Mouse (Mus musculus): ENCODE data around the gene Lyg2. TPM values are rescaled to one million over a fixed set of nuclear protein-coding genes. Genes with fewer than 3 reads are reported as not detected.
A peak's percentile ranks its signal among the peaks of the same experiment; 100 is the strongest.

Lyg2 gene
- polyA plus RNA-seq, 1 experiment from 2014 or later: not detected

DNA sequence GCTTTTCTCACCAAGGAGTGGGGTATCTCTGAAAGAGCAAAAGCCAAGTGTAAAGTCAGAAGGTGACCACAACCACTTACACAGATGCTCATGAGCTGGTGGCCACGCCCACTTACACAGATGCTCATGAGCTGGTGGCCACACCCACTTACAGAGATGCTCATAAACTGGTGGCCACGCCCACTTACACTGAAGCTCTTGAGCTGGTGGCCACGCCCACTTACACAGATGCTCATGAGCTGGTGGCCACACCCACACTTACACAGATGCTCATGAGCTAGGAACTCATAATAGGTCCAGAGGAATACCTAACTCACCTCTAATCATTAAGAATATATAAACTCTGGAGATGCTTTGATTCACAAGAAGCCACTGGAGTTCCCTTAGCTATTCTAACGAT is 31.8 kb downstream of the Lyg2 start:
- no peaks in the 10 kb centered on the region for H3K27me3 ChIP-seq
- no peak for ATAC-seq
- no peak for TF ChIP-seq CTCF (IDR thresholded peaks at IDR 0.05)
- in situ Hi-C loops (cut with MboI; ENCODE audit: low pct_unique_long_range_greater_than_20kb): no loop called here
- DNase-seq (ENCODE audit: low read depth, low spot score): no peak
- CTCF ChIA-PET: no interaction called here
- POLR2A ChIA-PET: no interaction called here

DNA sequence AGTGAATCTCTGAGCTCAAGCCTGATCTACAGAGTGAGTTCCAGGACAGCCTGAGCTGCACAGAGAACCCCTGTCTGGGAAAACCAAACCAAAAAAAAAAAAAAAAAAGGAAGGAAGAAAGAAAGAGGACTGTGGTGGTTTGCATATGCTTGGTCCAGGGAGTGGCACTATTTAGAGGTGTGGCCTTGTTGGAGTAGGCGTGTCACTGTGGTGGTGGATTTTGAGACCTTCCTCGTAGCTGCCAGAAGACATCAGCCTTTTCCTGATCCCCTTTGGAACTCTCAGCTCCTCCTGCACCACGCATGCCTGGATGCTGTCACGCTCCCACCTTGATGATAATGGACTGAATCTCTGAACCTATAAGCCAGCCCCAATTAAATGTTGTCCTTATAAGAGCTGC is 32.9 kb downstream of the Lyg2 start:
- DNase-seq (ENCODE audit: low read depth, low spot score) (no peak), ATAC-seq (no peak)
- in situ Hi-C loops (cut with MboI; ENCODE audit: low pct_unique_long_range_greater_than_20kb): no loop called here
- ChIA-PET POLR2A (interaction anchor here (0.7 kb wide), 1 partner anchor 101 kb away, joined by 3 read pairs; no protein-coding TSS in a partner anchor), CTCF (interaction anchor here (1.4 kb wide), 1 partner anchor 10 kb away, joined by 5 read pairs; no protein-coding TSS in a partner anchor)
- no peaks in the 10 kb centered on the region for H3K27me3 ChIP-seq
- no peak for TF ChIP-seq CTCF (IDR thresholded peaks at IDR 0.05)

DNA sequence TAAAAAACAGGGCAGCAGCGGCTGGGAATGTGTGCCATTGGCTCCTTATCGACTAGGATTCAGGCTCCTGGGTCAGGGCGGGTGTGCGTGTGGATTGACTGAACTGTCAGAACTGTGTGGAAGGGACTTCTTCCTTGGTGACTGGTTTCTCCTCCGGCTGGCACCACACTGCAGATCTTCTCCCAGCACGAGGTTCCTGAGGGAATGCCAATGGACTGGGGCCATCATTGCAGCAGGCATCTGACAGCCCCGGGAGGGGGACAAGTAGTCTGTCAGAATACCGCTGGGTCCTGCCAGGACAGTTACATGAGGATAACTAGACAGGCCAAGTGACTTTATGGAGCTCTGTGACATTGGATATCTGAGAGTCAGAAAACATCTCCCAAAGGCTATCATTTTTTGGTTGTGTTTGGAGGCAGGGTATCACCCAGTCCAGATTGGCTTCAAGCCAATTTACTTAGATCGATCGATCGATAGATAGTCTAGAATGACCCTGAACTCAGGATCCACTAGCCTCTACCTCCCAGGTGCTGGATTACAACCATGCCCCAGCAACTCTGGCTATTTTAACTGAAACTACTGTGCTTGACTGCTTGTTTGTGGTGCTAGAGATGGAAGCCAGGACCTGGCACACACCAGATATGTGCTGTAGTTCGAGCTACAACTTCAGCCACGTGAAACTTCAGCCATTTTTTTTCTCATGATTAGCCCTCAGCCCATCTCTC is 38.4 kb downstream of the Lyg2 start:
- ATAC-seq: no peak
- no peak for DNase-seq (ENCODE audit: low read depth, low spot score)
- ChIA-PET CTCF (no interaction called here), POLR2A (no interaction called here)
- no peaks in the 10 kb centered on the region for H3K27me3 ChIP-seq
- TF ChIP-seq CTCF (IDR thresholded peaks at IDR 0.05): no peak
- in situ Hi-C loops (cut with MboI; ENCODE audit: low pct_unique_long_range_greater_than_20kb): loop anchor here (10.0 kb wide), 1 partner anchor 247 kb away; the partner anchor contains the start of gene Rev1

DNA sequence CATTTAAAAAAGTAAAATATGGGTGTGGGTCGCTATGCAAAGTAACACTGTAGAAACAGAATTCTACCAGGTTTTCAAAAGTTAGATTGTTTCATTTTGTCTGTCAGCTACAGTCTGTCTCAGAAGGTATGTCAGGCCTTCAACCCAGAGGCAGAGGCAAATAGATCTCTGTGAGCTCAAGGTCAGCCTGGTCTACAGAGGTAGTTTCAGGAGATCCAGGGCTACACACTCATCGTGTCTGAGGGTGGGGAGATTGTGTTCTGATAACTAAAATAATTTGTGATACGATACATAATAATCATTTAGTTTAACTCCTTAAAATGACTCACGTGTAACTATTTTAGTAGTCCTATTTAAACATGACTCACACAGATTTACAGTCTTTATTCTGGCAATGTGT is 43.1 kb downstream of the Lyg2 start:
- in situ Hi-C loops (cut with MboI; ENCODE audit: low pct_unique_long_range_greater_than_20kb): loop anchor here (5.0 to 10.0 kb wide), 2 partner anchors 191 to 252 kb away; partner anchors contain the start of gene Rev1
- CTCF ChIA-PET: interaction anchor here (1.4 to 4.0 kb wide), 3 partner anchors 8 to 16 kb away, joined by 5 to 23 read pairs (median 7); partner anchors contain the start of genes Mitd1 and Mrpl30
- H3K27me3 ChIP-seq: no peaks in the 10 kb centered on the region
- DNase-seq (ENCODE audit: low read depth, low spot score): no peak
- no peak for ATAC-seq
- TF ChIP-seq CTCF (IDR thresholded peaks at IDR 0.05): no peak
- POLR2A ChIA-PET: interaction anchor here (1.0 kb wide), 1 partner anchor 18 kb away, joined by 3 read pairs; no protein-coding TSS in a partner anchor

DNA sequence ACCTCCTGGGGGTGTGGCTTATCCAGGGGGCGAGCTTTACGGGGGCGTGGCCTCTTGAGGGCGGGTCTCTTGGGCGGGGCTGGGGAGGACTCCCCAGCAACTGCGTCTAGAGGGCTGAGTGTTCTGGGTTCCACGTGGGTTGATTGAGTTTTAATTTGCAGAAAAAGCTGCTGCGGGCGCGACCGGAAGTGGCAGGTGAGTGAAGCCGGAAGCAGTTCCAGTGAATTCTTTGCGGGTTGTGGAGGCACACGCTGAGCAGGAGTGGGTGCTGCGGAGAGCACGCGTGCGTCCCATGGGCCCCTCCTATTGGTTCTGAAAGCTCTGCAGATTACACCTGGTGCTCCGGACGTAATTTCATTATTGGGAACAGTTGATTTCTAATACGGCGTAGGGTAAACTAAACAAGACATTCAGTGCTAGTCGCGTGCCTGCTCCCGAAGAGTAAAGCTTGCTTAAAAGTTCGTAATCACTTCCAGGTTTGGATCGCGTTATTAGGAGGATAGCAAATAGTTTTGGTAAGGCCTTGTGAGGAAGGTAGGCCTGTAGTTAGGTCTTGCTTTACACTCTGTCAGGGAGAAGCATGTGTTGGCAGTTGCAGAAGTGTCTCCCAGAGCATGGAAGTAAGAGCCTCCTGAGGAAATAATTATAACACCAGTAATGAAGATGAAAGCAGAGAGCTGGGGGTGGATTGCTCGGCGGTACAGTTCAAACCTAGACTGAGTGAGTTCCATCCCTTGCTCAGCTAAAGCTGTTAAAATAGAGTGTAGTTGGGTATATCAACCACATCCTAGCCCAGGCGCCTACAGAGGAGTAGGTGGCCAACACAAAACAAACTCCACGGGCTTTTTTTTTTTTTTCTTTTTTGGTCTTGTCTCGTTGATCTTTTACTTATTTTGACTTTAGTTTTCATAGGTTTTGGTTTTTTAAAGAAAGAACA is 43.9 kb downstream of the Lyg2 start:
- no peak for TF ChIP-seq CTCF (IDR thresholded peaks at IDR 0.05)
- ChIA-PET POLR2A (interaction anchor here (0.9 kb wide), 1 partner anchor 18 kb away, joined by 5 read pairs; the partner anchor contains the start of genes Mitd1 and Mrpl30), CTCF (interaction anchor here (1.4 to 4.0 kb wide), 3 partner anchors 9 to 17 kb away, joined by 5 to 23 read pairs (median 7); partner anchors contain the start of genes Mitd1 and Mrpl30)
- in situ Hi-C loops (cut with MboI; ENCODE audit: low pct_unique_long_range_greater_than_20kb): loop anchor here (5.0 to 10.0 kb wide), 2 partner anchors 190 to 252 kb away; partner anchors contain the start of gene Rev1
- ATAC-seq (peak; percentile 88), DNase-seq (ENCODE audit: low read depth, low spot score) (no peak)
- no peaks in the 10 kb centered on the region for H3K27me3 ChIP-seq

DNA sequence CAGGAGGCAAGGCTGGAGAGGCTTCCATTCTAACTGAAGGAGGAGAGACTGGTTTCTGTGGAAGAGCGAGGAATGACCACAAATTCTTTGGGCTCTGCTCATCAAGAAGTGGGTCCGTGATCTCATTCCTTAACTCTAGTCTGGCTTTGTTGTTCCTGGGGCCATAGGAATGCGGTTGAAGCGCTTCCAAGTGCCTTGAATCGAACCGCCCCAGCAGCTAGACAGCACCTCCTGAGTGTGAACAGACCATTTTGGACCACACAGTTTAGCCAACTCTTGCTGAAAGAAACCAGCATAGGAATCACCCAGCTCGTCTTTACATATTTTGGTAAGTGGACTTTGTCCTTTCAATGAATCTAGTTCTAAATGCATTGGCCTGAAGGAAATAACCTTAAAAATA is 44.6 kb downstream of the Lyg2 start, which contains the start of gene Lipt1:
Gene Lipt1, plus strand, starts transcription at position 35 of the 400 bp plus-strand sequence.
- no peak for TF ChIP-seq CTCF (IDR thresholded peaks at IDR 0.05)
- peak; percentile 75 for ATAC-seq
- in situ Hi-C loops (cut with MboI; ENCODE audit: low pct_unique_long_range_greater_than_20kb): loop anchor here (5.0 to 10.0 kb wide), 2 partner anchors 189 to 253 kb away; partner anchors contain the start of gene Rev1
- no peak for DNase-seq (ENCODE audit: low read depth, low spot score)
- POLR2A ChIA-PET: interaction anchor here (0.9 kb wide), 1 partner anchor 18 kb away, joined by 5 read pairs; the partner anchor contains the start of genes Mitd1 and Mrpl30
- CTCF ChIA-PET: interaction anchor here (1.4 to 4.0 kb wide), 2 partner anchors 10 to 18 kb away, joined by 7 to 23 read pairs; partner anchors contain the start of genes Mitd1 and Mrpl30
- no peaks in the 10 kb centered on the region for H3K27me3 ChIP-seq

DNA sequence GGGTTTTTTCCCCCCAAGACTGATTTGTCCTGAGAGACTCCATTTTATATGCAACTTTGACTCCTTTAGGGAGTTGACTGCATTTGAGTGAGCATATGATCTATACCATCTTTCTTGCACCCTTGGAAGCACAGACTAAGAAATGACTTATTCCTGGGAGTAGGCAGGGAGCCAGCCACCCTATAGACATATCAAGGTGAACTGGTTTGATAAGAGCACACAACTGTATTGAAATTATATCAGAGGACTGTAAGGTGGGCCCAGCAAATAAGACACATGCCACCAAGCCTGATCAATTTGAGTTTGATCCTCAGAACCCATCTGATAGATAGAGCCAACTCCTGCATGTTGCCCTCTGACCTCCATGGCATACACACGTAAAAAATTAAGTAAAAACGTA is 46.9 kb downstream of the Lyg2 start:
- H3K27me3 ChIP-seq: no peaks in the 10 kb centered on the region
- CTCF ChIA-PET: no interaction called here
- in situ Hi-C loops (cut with MboI; ENCODE audit: low pct_unique_long_range_greater_than_20kb): no loop called here
- POLR2A ChIA-PET: no interaction called here
- no peak for ATAC-seq
- DNase-seq (ENCODE audit: low read depth, low spot score): no peak
- no peak for TF ChIP-seq CTCF (IDR thresholded peaks at IDR 0.05)

DNA sequence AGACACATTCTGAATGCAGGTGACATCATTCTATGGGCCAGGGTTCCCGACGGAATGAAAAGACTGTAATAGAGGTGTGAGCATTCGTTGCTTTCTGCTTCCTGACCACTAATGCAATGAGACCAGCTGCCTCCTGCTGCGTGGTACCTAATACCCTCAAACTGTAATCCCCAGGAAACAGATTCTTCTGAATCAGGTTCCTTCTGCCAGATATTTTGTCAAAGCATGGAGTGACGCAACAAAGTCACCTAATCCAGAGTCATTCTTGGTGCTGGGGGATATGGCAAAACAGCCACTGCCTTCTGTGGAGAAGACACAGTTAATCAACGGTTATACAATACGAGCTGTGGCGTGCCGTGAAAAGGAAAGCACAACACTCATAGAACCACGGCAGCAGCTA is 47.7 kb downstream of the Lyg2 start:
- ATAC-seq (no peak), DNase-seq (ENCODE audit: low read depth, low spot score) (no peak)
- CTCF ChIA-PET: interaction anchor here (0.6 kb wide), 1 partner anchor 191 kb away, joined by 3 read pairs; no protein-coding TSS in a partner anchor
- no peaks in the 10 kb centered on the region for H3K27me3 ChIP-seq
- in situ Hi-C loops (cut with MboI; ENCODE audit: low pct_unique_long_range_greater_than_20kb): no loop called here
- POLR2A ChIA-PET: no interaction called here
- TF ChIP-seq CTCF (IDR thresholded peaks at IDR 0.05): no peak

DNA sequence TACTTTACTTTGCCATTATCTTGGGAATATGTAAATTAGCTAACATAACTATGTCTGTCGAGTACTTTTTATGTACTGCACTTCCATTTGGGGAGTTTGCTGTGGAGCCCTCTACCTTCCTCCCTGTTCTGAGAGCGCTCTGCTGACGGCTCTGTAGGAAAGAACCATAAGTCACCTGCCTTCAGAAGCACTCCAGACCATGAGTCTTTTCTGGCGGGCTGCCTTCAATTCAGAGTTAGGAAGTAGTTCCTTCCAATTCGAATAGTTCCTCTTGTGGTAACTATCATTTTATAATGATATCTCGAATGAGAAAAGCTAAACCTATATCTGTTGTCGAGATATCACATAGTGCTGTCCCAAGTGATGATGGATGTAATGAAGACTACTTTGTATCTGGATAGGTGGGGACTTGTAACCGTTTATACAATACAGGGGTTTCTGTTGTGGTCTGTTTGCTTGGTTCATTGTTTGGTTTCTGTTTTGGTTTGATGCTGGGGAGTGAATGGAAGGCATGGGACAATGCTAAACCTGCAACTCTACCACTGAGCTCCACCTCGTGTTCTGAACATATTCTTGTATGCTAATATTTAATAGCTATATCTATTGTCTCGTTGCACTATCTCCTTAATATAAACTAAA is 48.5 kb downstream of the Lyg2 start:
- DNase-seq (ENCODE audit: low read depth, low spot score) (no peak), ATAC-seq (no peak)
- ChIA-PET POLR2A (no interaction called here), CTCF (interaction anchor here (0.8 to 1.5 kb wide), 2 partner anchors 23 to 189 kb away, joined by 3 read pairs; partner anchors contain the start of genes Mitd1 and Mrpl30)
- TF ChIP-seq CTCF (IDR thresholded peaks at IDR 0.05): no peak
- no peaks in the 10 kb centered on the region for H3K27me3 ChIP-seq
- in situ Hi-C loops (cut with MboI; ENCODE audit: low pct_unique_long_range_greater_than_20kb): no loop called here
